Mouse (Mus musculus): ENCODE results near the gene Mis18a. TPM values are rescaled to one million over a fixed set of nuclear protein-coding genes. Genes with fewer than 3 reads are reported as not detected.

Gene Mis18a
- total RNA-seq (2021): 1 to 10 TPM; 2.7 to 4.8 TPM

DNA sequence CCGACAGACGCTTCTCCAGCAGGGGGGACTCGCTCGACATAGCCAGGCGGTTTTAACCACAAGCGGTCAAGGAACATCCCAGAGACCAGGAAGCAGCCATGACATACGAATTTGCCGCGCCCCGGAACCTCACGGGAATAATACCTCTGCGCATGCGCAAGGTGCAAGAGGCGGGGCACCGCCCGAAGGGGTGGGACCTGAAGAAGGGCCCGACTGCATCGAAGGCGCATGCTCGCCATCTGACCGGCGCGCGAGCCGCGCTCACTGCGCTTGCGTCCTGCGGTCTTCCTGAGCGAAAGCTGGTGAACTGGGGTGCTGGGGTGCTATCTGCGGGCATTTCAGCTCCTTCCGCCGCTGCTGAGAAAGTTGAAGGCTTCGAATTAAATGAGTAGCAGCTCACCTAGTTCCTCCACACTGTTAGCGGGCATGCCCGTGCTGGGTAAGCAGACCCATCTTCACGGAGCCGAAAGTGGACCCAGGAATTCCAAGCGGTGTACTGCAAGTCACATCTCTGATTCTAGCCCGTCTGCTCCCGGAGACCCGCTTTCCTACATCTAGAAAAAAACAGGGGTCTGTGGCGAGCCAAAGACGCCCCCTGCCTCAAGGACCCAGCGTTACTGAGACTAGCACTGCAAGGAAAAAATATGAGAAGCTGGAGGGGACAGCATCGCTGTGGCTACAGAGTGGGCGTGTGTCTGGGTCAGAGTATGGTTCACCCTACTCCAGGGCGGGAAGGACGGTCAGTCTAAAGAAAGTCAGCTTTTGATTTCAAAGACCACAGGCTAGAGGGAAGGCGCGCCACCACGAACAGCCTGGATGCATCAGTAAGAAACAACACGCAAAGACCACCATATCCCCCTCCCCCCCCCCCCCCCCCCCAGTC is at the start of gene Mis18a:
Gene Mis18a (minus strand): TSS at position 172 of the 883 bp plus-strand sequence.
- intact Hi-C loops (cut with DNase I): loop anchor here (10.0 kb wide), 1 partner anchor 513 kb away; no protein-coding TSS in a partner anchor
- DNase-seq: peak; percentile 94 to 95

DNA sequence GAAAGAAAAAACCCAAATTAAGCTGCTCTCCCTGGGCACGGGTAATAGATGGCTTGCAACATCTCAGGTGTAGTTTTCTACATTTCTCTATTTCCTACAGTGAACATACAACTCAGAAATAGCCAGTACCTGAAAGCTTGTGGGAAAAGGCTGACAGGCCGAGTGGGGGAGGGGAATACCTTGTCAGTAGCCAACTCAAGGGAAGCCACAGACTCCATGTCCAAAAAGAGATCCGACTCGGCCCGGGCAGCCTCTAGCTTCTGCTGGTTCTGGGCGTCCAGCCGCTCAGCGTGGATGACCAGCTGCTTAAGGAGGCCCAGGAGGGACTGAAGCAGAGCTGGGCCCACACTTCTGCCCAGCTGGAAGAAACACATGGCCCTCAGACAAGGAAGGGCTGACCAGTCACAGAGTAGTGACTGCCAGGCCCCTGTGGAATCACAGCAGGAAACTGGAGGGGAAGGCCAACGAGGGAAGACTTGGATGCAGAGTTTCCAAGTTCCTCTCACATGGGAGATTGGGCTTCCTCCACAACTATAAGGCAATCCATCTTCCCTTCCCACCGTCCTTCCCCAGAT is 48.8 kb upstream of the Mis18a start:
- intact Hi-C loops (cut with DNase I): no loop called here
- no peak for DNase-seq

DNA sequence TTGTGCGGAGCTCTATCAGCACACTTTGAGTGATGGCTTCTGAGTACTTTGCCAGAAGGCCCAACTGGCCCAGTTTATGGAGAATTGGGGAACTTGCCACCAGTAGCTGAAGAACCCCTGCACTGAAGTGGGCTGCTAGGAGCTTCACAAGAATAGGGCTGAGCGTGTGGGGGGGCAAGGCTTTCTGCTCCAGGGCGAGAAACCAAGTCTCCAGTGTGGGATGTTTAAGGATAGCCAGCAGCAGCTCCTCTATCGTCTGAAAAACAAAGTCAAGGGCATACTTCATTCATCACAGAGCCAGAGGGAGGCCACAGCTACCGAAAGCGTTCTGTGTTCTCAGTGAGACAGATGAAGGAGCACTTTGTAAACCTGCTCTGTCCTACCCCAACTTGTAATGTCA is 47.4 kb upstream of the Mis18a start:
- intact Hi-C loops (cut with DNase I): no loop called here

DNA sequence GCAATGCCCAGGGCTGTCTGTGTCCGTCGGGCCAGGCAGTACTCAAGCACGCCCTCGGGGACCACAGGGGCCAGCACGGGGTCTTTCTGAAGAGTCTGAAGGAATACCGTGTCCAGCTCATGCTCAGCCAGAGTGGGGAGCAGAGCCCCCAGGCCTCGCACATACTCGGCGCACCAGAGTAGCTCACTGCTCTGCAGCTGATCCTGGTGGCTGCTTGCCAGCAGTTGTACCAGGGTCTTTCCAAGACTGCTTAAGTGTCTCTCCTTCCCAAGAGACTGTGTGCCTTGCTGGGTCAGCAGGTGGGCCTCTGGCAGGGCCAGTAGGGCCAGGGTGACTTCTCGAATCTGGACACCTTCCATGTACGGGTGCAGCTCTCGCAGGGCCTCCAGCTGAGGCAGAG is 47.0 kb upstream of the Mis18a start:
- no peak for DNase-seq
- intact Hi-C loops (cut with DNase I): no loop called here

More for the DNA sequence above, 47.4 kb upstream of the Mis18a start:
- no peak for DNase-seq

DNA sequence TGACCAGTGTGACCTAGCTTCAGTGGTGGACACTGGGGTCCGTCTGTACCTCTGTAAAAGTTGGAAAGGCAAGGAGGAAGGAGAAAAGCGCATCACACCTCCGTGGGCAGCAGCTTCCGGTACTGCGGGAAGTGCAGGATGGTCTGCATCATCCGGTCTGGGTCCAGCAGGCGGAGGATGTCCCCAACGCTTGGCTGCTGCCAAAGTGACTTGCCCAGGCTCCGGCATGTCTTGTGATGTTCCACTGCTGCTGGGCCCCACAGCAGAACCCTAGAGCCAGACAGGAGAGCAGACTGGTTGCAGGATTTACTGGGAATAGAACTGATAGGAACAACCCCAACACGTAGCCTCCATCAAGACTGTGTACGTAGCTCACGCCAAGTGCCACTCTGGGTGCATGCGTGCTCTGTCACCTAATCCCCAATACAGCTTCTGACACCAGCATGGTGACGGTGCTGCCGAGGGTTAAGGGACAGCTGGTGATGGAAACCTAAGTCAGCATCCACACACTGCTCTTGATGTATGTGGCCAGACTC is 39.8 kb upstream of the Mis18a start:
- no peak for DNase-seq
- intact Hi-C loops (cut with DNase I): no loop called here

DNA sequence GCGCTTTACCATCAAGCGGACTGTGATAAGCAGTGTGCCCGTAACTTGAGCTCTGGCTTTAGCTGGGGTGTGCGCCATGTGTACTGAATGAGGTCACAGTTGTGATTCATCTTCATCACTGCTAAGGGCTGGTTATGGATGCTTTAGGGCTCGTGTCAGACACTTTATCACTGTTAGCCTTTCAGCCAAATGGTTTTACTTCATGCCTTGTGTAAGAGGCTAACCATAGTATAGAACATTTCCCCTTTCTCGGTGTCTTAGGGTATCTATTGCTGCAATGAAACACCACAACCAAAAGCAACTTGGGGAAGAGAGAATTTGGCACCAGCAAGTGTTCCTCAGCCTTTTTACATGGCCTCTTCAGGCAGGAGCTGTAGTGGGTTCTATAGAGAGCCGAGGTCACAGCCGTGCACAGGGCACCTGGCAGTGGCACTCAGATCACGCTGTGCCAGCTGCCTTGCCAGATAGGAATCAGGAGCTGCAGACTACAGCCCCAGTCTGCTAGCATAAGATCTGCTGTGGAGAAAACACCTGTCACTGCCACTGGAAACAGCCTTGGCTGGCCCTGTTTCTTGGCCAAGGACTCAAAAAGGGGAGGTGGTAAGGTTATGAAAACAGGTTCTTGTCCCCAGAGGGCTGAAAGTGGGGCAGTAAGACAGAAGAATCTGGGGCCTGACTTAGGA is 38.1 kb upstream of the Mis18a start:
- DNase-seq: no peak
- intact Hi-C loops (cut with DNase I): no loop called here

DNA sequence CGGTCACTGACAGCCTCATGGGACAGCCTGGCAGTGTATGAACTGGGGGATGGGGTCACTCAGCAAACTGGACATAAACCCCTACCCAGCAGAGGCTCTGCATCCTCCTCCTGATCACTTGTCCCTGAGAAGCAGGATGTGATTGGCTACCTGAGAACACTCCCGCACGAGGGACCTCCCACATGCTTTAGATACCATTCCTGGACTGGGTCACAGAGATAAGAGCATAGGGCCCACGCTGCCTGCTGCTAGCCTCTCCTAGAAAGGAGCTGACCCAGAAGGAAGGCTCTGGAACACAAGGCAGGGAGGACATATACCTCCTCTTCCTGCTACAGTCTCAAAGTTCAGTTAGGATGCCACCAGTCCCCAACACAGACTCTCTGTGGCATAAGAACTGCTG is 33.3 kb upstream of the Mis18a start:
- intact Hi-C loops (cut with DNase I): no loop called here
- DNase-seq: no peak

- intact Hi-C loops (cut with DNase I): no loop called here
- no peak for DNase-seq
Observed at GRCm38 (mm10) chr16:90759335-90759734, 32.1 kb upstream of the Mis18a start.

- intact Hi-C loops (cut with DNase I): no loop called here
- DNase-seq: no peak
Observed at GRCm38 (mm10) chr16:90753386-90753941, 26.3 kb upstream of the Mis18a start.

DNA sequence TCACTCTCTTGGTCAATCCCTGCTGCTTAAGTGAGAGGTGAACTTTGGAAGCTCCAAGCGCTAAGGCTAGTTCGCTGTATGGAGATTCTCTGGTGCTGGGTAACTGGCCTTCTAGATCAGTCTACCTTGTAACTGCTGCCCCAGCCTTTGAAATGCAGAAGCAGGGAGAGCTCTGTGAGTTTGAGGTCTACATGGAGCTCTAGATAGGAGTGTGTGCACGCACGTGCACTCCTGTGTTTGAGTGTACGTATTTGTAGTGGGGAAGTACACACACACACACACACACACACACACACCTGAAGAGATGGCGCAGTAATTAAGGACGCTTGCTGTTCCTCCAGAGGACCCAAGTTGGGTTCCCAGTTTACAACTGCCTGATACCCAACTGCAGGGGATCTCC is 21.0 kb upstream of the Mis18a start:
- intact Hi-C loops (cut with DNase I): no loop called here
- DNase-seq: no peak

- intact Hi-C loops (cut with DNase I): no loop called here
- DNase-seq: peak; percentile 29 to 44
Observed at GRCm38 (mm10) chr16:90747143-90747542, 19.9 kb upstream of the Mis18a start.

- peak; percentile 56 to 69 for DNase-seq
Observed at GRCm38 (mm10) chr16:90738092-90738956, 11.1 kb upstream of the Mis18a start, which contains the start of gene Mrap. Gene Mrap (plus strand): TSS chr16:90738207.

GRCm38 (mm10) chr16:90736672-90737270 is 9.6 kb upstream of the Mis18a start:
- intact Hi-C loops (cut with DNase I): loop anchor here (5.0 kb wide), 1 partner anchor 191 kb away; no protein-coding TSS in a partner anchor
- DNase-seq: no peak

More at GRCm38 (mm10) chr16:90738092-90738956, 11.1 kb upstream of the Mis18a start, which contains the start of gene Mrap:
- intact Hi-C loops (cut with DNase I): loop anchor here (5.0 kb wide), 1 partner anchor 189 kb away; no protein-coding TSS in a partner anchor

GRCm38 (mm10) chr16:90735611-90736010 is 8.4 kb upstream of the Mis18a start:
- intact Hi-C loops (cut with DNase I): loop anchor here (5.0 kb wide), 1 partner anchor 192 kb away; no protein-coding TSS in a partner anchor
- no peak for DNase-seq

DNA sequence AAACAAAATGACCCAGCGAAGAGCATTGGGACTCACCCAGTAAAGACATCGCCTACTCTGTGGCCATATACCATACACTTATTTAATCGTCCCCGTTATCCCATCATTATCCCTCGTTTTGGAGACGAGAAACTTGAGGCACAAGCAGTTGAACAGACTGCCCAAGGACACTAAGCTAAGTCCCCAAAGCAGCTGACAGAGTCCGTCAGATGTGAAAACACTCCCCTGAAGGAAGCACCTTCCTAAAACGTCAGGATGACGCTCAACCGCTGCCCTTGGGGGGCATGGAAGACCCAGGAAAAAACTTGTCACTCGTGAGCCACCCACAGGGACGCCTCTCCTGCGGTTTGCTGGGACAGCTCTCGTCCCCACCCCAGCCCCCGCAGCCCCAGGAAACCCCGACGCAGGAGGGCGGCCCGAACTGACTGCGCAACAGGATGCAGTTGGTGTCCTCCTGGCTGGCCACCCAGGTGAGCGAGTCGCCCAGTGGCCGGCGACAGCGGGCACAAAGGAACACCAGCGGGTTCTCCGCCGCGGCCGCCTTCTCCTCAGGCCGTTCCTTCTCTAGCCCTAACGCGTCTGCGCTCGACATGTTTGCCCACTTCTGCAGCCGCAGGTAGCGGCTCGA is 490 bp downstream of the Mis18a start:
- no peak for DNase-seq
- intact Hi-C loops (cut with DNase I): loop anchor here (10.0 kb wide), 1 partner anchor 512 kb away; no protein-coding TSS in a partner anchor

GRCm38 (mm10) chr16:90724051-90724450 is 3.2 kb downstream of the Mis18a start:
- no peak for DNase-seq
- intact Hi-C loops (cut with DNase I): loop anchor here (10.0 kb wide), 1 partner anchor 509 kb away; no protein-coding TSS in a partner anchor

DNA sequence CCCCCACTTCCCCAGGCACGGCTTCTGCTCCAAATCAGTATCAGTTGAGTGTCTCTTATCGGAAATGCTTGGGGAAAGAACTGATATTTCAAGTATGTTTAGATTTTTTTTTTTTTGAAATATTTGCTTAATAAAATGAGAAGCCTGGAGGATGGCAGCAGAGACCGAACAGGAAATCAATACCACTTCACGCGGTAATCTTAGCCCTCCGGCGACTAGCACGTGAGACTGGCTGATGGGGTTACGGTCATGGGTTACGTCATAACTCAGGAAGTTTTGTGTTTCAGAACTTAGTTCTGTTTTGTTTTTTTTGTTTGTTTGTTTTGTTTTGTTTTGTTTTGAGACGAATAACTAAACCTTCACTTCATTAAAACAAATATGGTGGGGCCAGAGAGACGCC is 16.9 kb downstream of the Mis18a start:
- intact Hi-C loops (cut with DNase I): loop anchor here (5.0 kb wide), 3 partner anchors 33 to 258 kb away; no protein-coding TSS in a partner anchor
- DNase-seq: no peak

DNA sequence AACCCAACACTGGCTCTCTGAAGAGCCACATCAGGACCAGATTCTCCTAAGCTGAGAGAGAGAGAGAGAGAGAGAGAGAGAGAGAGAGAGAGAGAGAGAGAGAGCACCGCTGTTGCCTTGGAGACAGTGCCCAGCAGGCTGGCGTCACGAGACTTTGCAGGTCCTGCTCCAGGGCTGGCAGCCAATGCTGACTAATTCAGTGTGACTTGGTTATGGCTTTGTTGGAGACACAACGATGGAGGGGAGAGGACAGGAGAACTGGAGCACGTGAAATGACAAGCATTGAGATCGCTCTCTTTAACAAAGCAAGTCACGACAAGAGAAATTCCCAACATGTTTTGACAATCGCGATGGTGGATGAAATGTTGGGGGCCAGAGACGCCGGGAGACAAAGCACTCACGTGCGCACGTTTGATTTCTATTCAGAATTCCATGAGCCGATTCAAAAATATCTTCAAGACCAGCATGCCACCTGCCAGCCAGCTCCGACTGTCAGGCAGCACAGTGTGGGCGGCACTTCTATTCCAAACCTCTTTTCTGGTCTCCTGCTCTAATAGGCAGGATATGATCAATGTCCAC is 17.4 kb downstream of the Mis18a start:
- intact Hi-C loops (cut with DNase I): loop anchor here (5.0 kb wide), 3 partner anchors 32 to 257 kb away; no protein-coding TSS in a partner anchor
- peak; percentile 57 to 66 for DNase-seq
